Mouse (Mus musculus) liver, embryonic 14.5 days (tissue): Measurements from ENCODE around the gene Traf2.

Source experiments
- CTCF ChIP-seq: IDR thresholded peaks from 2 replicates; pipeline ENCODE4 v1.5.1; 2016; ENCODE audit warnings: antibody characterized with exemption, low read depth, control low read depth
- EP300 ChIP-seq: IDR thresholded peaks from 2 replicates; pipeline ENCODE4 v1.6.1; 2016; ENCODE audit warnings: antibody characterized with exemption, low read depth

- TF ChIP-seq CTCF (no peak), EP300 (no peak)
Observed at GRCm38 (mm10) chr2:25576028-25576850, 29.5 kb upstream of the Traf2 start.
